19 mouse cellular contexts compared by ENCODE assay signal in the genomic region with DNA sequence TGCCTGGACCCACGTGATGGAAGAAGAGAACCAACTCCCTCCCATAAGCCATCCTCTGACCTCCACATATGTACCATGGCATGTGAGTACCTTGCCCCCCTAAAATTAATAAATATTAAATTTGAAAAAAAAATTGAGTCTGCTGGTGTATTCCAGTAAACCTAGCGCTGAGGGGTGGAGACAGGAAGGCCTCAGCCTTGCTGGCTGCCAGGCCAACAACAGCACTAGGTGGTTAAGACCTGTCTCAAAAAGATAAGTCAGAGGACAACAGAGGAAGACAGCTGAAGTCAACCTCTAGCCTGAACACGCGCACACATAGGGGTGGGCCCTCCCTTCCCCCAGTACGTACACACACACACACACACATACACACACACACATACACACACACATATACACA. TPM values are rescaled to one million over a fixed set of nuclear protein-coding genes. Genes with fewer than 3 reads are reported as not detected.
DNase-seq lines count a peak whose midpoint lies in the region; ATAC-seq lines count a peak whose summit lies in the region.
"Had no signal": no experiment of that assay in that cellular context is flagged by ENCODE, and none has a peak within 500 bp of the region (broad histone marks: within the 10 kb centered on the region; RNA-seq: fewer than 3 reads in every experiment).

No protein-coding gene starts in this region.

- H3K9ac ChIP-seq in kidney, embryonic 16.5 days (replicated peaks; ENCODE audit: low read length): no peak overlapping the region
- peak overlapping the region; percentile 56 for H3K9ac ChIP-seq in liver, embryonic 12.5 days
- H3K9ac ChIP-seq: hindbrain, embryonic 12.5 days; midbrain, embryonic 12.5 days had no signal

- H3K27me3 ChIP-seq in kidney, embryonic 16.5 days (ENCODE audit: insufficient read depth, low read length): no peaks in the 10 kb centered on the region
- no peaks in the 10 kb centered on the region for H3K27me3 ChIP-seq in liver, embryonic 12.5 days (replicated peaks)
- no peaks in the 10 kb centered on the region for H3K27me3 ChIP-seq in embryonic facial prominence, embryonic 10.5 days (replicated peaks; ENCODE audit: low read depth, poor library complexity, severe bottlenecking)
- H3K27me3 ChIP-seq: hindbrain, embryonic 12.5 days; midbrain, embryonic 12.5 days had no signal

- H3K9me3 ChIP-seq in kidney, embryonic 16.5 days (ENCODE audit: low read length): no peaks in the 10 kb centered on the region
- H3K9me3 ChIP-seq in liver, embryonic 12.5 days (replicated peaks): no peaks in the 10 kb centered on the region
- no peaks in the 10 kb centered on the region for H3K9me3 ChIP-seq in embryonic facial prominence, embryonic 10.5 days
- H3K9me3 ChIP-seq: hindbrain, embryonic 12.5 days; midbrain, embryonic 12.5 days had no signal

- DNase-seq in kidney, postnatal 4 days: no peak
- no peak for DNase-seq in embryonic facial prominence, embryonic 10.5 days (ENCODE audit: low spot score)
- DNase-seq in layer of hippocampus, adult 9-11 months: no peak
- DNase-seq: adrenal gland, postnatal 25 days; cerebellum, adult 2 months; gastrocnemius, postnatal 14 days; kidney, postnatal 14 days; layer of hippocampus, postnatal 36 days; lung, adult 2 months; lung, postnatal 36 days; right cerebral cortex, postnatal 25 days; thymus, postnatal 25 days had no signal

- H3K27ac ChIP-seq in kidney, embryonic 16.5 days (ENCODE audit: low read length): no peak overlapping the region
- peak overlapping the region; percentile 88 for H3K27ac ChIP-seq in liver, embryonic 12.5 days
- no peak overlapping the region for H3K27ac ChIP-seq in embryonic facial prominence, embryonic 10.5 days (replicated peaks)
- H3K27ac ChIP-seq: hindbrain, embryonic 12.5 days; midbrain, embryonic 12.5 days had no signal

- no peak overlapping the region for H3K4me3 ChIP-seq in kidney, embryonic 16.5 days (ENCODE audit: low read length)
- H3K4me3 ChIP-seq in liver, embryonic 12.5 days: no peak overlapping the region
- no peak overlapping the region for H3K4me3 ChIP-seq in embryonic facial prominence, embryonic 10.5 days
- H3K4me3 ChIP-seq: hindbrain, embryonic 12.5 days; midbrain, embryonic 12.5 days had no signal

- peaks cover 23% of the 10 kb centered on the region for H3K36me3 ChIP-seq in kidney, embryonic 16.5 days (ENCODE audit: insufficient read depth, low read length)
- peaks cover 45% of the 10 kb centered on the region for H3K36me3 ChIP-seq in liver, embryonic 12.5 days
- peaks cover 40% of the 10 kb centered on the region for H3K36me3 ChIP-seq in embryonic facial prominence, embryonic 10.5 days (replicated peaks)

- no peaks in the 10 kb centered on the region for H3K4me1 ChIP-seq in kidney, embryonic 16.5 days (ENCODE audit: insufficient read depth, low read length)
- peaks cover 71% of the 10 kb centered on the region for H3K4me1 ChIP-seq in liver, embryonic 12.5 days
- no peaks in the 10 kb centered on the region for H3K4me1 ChIP-seq in embryonic facial prominence, embryonic 10.5 days
- H3K4me1 ChIP-seq: hindbrain, embryonic 12.5 days; midbrain, embryonic 12.5 days had no signal

- 92% methylated on average over 5 of the region's 5 CpGs for WGBS in kidney, embryonic 16.5 days
- 14% methylated on average over 5 of the region's 5 CpGs for WGBS in liver, embryonic 12.5 days (ENCODE audit: insufficient replicate concordance)
- 91% methylated on average over 5 of the region's 5 CpGs for WGBS in embryonic facial prominence, embryonic 10.5 days

- no peak overlapping the region for H3K4me2 ChIP-seq in kidney, embryonic 16.5 days (replicated peaks; ENCODE audit: low read depth, low read length)
- H3K4me2 ChIP-seq in liver, embryonic 12.5 days: 0 out of 2 replicates have a peak overlapping the region, but pooled peaks have one; percentile 0
- H3K4me2 ChIP-seq: hindbrain, embryonic 12.5 days; midbrain, embryonic 12.5 days had no signal

- peak; percentile 42; the same call in 1 of the 2 replicates for ATAC-seq in kidney, embryonic 16.5 days (ENCODE audit: low FRiP score, low TSS enrichment)
- ATAC-seq in common myeloid progenitor, adult 5-6 weeks (replicated peaks; ENCODE audit: low read depth, poor library complexity, severe bottlenecking): peak; percentile 91
- ATAC-seq in liver, embryonic 12.5 days: peak; percentile 99
- peak; percentile 95 for ATAC-seq in megakaryocyte-erythroid progenitor cell, adult 5-6 weeks (replicated peaks; ENCODE audit: low FRiP score, low TSS enrichment, poor library complexity, severe bottlenecking)
- ATAC-seq: CD4-positive, CD25-positive, alpha-beta regulatory T cell, adult 4 months had no signal

RNA-seq across cellular contexts. Expression of gene Slc20a1, which starts 16.2 kb away (rescaled TPM):
- polyA plus RNA-seq in kidney, embryonic 16.5 days (2015; fragmentation: Nextera tagmentation; extraction: Ambion mirVana): 28.3 and 31.3 TPM in 2 replicates
- total RNA-seq in common myeloid progenitor, adult 5-6 weeks (2017): 114 and 140 TPM in 2 replicates
- polyA plus RNA-seq in liver, embryonic 12.5 days (2016; fragmentation: Nextera tagmentation; extraction: Ambion mirVana): 76.2 and 78.4 TPM in 2 replicates
- 105 and 115 TPM in 2 replicates for total RNA-seq in megakaryocyte-erythroid progenitor cell, adult 5-6 weeks (2014; fragmentation: Nextera tagmentation)
- 180 and 206 TPM in 2 replicates for total RNA-seq in megakaryocyte-erythroid progenitor cell, adult 5-6 weeks (2017)
- 50.4 and 52.8 TPM in 2 replicates for polyA plus RNA-seq in embryonic facial prominence, embryonic 10.5 days (2016; fragmentation: Nextera tagmentation; extraction: Ambion mirVana)

Comparison
In these comparisons a context has a peak if more than half of its experiments do, and no peak if none do; other contexts are left out.
1. ATAC-seq: peak in every context shown above with its lines; median percentile 99 in liver, embryonic 12.5 days; 95 in megakaryocyte-erythroid progenitor cell, adult 5-6 weeks; 91 in common myeloid progenitor, adult 5-6 weeks; 42 in kidney, embryonic 16.5 days.